Mouse (Mus musculus) embryo, embryonic 11.5 days (tissue): ENCODE data around the gene Slx.
"Not testable (repeated sequence)": the region's sequence is repeated elsewhere in the genome, so short reads cannot be mapped to it uniquely, and the experiment has no call there.

Source experiments
- DNase-seq: peaks from one replicate; pipeline ENCODE4 v3.0.0-alpha.2; 2012; ENCODE audit warnings: low read depth, low spot score

Slx gene

DNA sequence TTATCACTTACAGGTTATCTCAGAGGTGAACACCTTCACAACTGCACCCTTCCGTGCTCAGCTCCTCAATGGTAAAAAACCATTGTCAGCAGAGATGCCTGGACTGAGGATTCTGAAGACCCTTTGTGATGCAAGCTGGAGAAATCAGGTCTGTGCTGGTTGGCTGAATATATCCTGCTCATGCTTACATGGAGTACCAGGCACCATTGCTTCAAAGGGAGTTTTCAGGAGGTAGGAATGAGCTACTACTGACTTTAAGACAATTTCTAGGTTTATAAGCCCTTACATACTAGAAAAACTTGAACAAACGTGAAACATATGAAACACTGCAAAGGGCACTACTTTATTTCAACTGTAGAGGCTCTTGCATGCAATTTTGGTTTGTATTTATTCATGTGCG lies at the start of gene Slx:
Slx (minus strand) TSS at position 101 of the 400 bp plus-strand sequence.
- not testable (repeated sequence) for DNase-seq
